Mouse (Mus musculus) kidney, adult 18-20 months (tissue): ENCODE data around the gene Hist2h2aa1.
"Not testable (repeated sequence)": the region's sequence is repeated elsewhere in the genome, so short reads cannot be mapped to it uniquely, and the experiment has no call there.

ENCODE experiments used
- DNase-seq: peaks from one replicate; pipeline ENCODE4 v3.0.0; 2021

The Hist2h2aa1 gene

GRCm38 (mm10) chr3:96230910-96231757, 14.2 kb upstream of the Hist2h2aa1 start:
- no peak for DNase-seq

DNA sequence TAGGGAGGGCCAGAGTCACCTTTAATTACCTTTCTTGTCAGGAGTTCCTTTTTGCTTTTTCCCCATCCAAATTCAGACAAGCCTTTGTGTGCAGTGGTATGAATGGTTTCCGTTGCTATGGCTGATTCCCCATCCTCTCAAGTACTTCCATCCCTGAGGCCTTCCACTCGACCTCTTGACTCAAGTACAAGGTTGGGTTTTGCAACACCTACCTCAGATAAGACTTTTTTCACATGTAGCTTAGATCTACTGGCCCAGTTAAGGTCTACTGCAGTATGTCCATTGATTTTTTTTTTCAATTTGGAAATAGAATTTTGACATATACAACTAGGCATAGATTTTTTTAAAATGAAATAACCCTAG, 13.6 kb upstream of the Hist2h2aa1 start:
- DNase-seq: no peak

- DNase-seq: no peak
These were observed 10.4 kb upstream of the Hist2h2aa1 start for GRCm38 (mm10) chr3:96234914-96235313.

GRCm38 (mm10) chr3:96235836-96236235, 9.5 kb upstream of the Hist2h2aa1 start:
- no peak for DNase-seq

GRCm38 (mm10) chr3:96236834-96237334, 8.4 kb upstream of the Hist2h2aa1 start:
- no peak for DNase-seq

GRCm38 (mm10) chr3:96237335-96237903, 7.9 kb upstream of the Hist2h2aa1 start:
- no peak for DNase-seq

GRCm38 (mm10) chr3:96237904-96238511, 7.3 kb upstream of the Hist2h2aa1 start:
- no peak for DNase-seq

DNA sequence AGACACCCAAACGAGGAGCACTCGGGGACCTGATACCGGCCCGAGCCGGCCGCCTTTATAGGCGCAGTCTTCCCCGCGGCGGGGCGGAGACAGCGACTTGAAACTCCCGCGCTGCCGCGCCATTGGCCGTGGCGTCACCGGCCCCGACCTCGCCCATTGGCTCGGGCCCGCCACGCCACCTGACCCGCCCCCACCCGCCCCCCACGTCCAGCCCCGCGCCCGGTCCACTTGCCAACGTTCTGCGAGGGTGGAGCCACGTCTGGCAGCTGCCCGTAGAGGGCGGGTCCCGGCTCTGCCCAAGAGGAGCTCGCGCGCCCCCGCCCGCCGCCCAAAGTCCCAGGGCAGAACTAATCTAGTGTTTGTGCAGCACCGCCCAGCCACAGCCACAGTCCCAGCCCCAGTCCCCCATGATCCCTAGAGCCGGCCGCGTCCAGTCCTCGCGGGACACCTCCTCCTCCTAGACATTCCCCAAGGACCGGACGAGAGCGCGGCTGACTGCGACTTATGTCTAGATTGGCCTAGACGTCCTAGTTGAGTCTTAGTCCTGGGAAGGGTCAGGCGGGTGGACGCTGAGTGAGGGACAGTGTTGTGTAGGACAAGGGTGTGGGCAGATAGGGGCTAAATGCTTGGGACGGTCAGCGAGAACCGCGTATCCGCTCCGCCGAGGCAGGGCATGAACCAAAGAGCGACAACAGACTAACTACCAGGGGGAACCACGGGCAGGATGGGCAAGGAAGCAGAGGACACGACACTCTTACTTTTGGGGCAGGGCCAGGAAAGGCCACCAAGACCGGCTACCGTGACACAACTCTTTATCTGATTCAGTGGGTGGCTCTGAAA, 6.1 kb upstream of the Hist2h2aa1 start, which contains the start of gene Hist2h3c2:
Gene Hist2h3c2, minus strand, starts transcription at position 174 of the 840 bp plus-strand sequence.
- peak; percentile 53 for DNase-seq

- DNase-seq: peak; percentile 98
These were observed 5.1 kb upstream of the Hist2h2aa1 start, which contains the start of gene Hist2h2aa2 for GRCm38 (mm10) chr3:96239949-96240798. Hist2h2aa2 (minus strand) TSS chr3:96240276.

DNA sequence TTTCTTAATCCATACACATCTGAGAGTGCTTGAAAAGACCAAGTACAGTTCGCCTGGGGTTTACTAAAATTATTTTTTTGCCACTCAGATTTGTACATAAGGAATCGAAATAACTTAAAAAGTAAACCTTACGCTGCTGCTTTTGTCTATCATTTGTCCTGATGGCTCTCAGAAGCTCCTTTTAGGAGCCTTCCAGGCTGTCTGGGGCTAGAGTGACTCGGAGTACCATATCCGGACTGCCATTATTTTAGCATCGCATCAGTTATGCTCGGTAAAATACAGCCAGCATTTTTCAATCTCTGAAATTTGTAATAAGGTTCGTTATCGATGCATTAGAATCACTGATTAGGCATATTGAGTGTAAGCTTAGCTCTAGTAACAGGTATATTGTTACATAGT, 4.5 kb upstream of the Hist2h2aa1 start:
- no peak for DNase-seq

DNA sequence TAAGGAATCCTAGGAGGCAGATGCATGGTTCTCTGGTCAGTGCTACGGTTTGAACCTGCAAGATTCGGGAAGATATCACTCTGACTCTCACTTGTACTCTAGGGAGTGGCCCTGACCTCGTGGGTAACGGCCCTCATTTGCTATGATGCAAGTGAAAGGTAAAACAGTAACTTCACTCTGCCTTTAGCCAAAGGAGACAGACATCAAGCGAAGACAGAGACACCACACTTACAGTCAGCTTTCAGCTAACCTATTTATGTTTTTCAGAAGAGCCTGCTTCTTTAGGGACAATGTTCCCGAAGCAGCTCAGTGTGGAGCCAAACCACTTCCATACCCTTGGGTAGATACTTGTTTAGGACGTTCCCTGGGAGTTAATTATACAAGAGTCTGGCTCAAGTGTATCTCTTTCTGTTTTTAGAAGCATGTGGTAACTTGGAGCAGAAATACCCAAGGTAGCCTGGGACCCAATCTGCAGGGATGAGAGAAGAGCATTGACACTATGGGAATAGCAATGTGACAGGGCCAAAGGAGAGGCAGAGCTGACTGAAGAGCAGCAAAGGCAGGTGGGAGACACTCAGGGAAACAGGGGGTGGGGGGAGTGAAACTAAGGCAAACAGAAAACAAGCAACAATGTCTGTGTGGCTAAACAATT, 1.2 kb upstream of the Hist2h2aa1 start:
- peak; percentile 15 for DNase-seq

GRCm38 (mm10) chr3:96246018-96246417, 721 bp downstream of the Hist2h2aa1 start:
- not testable (repeated sequence) for DNase-seq

DNA sequence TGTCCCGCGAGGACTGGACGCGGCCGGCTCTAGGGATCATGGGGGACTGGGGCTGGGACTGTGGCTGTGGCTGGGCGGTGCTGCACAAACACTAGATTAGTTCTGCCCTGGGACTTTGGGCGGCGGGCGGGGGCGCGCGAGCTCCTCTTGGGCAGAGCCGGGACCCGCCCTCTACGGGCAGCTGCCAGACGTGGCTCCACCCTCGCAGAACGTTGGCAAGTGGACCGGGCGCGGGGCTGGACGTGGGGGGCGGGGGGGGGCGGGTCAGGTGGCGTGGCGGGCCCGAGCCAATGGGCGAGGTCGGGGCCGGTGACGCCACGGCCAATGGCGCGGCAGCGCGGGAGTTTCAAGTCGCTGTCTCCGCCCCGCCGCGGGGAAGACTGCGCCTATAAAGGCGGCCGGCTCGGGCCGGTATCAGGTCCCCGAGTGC, 1.1 kb downstream of the Hist2h2aa1 start, which contains the start of gene Hist2h3c1:
Gene Hist2h3c1, plus strand, starts transcription at position 259 of the 430 bp plus-strand sequence.
- DNase-seq: not testable (repeated sequence)

DNA sequence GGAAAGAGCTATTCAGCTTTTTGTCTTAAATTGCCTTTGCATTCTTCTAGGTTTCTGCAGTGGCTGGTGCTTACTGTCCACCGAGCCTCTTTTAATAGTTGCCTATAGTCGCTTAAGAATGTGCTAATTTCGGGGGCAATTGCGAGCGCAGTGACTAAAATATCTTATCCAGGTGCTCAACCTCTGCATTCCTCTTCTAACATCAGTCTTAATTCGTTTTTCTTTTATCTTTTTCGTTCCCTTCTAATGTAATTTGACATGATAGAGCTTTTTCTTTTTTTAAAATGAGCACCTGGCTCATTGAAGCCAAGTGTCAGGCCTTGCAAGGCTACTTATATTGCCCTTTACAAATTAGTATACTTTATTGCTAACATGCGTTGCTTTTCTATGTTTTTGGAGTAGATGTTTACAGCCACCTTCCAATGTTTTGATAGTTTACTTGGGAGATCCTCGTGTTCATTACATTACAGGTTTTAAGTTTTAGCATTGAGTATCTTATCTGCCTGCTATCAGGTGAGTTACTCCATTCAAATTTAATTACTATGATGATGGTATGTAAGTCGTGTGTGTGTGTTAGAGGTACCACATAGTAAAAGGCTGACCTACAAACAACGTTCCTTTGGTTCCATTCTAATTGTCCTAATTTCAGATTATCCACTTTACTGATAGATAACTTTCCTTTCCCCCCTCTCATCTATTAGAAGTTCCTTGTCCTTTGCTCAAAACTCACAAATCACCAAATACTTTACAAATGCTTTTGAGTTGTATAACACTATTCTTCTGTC, 2.3 kb downstream of the Hist2h2aa1 start:
- DNase-seq: no peak

- no peak for DNase-seq
These were observed 3.1 kb downstream of the Hist2h2aa1 start for GRCm38 (mm10) chr3:96248141-96249033.

- no peak for DNase-seq
These were observed 3.7 kb downstream of the Hist2h2aa1 start for GRCm38 (mm10) chr3:96249034-96249345.

- DNase-seq: no peak
These were observed 5.6 kb downstream of the Hist2h2aa1 start for GRCm38 (mm10) chr3:96250890-96251289.

DNA sequence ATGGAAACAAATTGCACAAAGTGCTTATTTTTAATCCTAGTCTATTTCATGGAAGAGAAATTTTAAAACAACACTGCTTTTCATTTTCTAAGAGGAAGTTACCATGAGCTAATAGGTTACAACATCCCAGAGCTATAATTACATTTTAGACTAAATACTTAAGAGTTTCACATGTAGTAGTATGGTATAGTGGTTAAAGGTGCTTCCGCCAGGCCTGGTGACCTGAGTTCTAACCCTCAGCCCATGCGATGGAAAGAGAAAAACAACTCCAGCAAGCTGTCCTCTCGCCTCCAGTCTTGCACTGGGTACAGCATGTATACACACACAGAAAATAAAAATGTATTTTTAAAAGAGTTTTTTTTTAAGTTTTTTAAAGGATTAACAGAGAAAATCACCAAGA, 6.5 kb downstream of the Hist2h2aa1 start:
- no peak for DNase-seq

- no peak for DNase-seq
These were observed 9.5 kb downstream of the Hist2h2aa1 start for GRCm38 (mm10) chr3:96254683-96255355.
